Comparison of ENCODE assay signal across 8 mouse cellular contexts in the genomic region with DNA sequence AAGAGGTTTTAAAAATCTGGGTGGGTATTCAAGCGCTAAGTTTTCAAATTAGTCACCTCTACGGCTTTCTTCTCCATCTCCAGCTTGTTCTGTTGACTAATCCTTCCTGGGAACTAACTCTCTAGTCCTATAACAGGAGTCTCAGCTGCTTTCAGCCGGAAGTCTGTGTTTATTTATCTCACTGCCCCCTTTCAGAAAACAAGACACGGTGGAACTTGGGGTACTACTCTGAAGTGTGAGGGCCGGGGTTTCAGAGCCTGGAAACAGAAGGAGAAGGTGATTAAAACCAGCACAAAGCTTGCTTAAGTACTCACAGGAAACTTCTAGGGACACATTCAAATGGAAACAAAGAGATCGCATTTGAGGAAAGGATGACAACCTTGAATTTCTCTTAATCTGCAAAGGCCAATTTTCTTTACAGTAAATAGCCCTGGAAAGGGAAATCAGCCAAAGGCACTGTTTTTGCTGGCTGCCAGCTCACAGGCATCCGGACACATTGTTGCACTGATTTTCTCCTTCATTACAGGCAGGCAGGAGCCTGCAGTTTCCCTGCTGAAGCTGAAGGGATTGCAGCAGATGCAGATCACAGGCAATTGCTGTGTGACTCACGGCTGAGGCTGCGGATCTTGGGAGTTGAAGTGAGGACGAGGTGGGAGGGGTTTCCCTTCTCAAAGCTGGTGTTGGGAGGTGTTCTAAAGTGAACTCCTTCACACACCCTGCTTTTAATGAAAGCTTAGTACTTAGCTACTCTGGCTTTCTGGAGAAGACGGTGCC. TPM values are rescaled to one million over a fixed set of nuclear protein-coding genes. Genes with fewer than 3 reads are reported as not detected.
DNase-seq lines count a peak whose midpoint lies in the region; ATAC-seq lines count a peak whose summit lies in the region.

No protein-coding gene starts in this region.

- peaks cover 7% of the 10 kb centered on the region for H3K4me1 ChIP-seq in hindbrain, embryonic 16.5 days (ENCODE audit: control insufficient read depth, insufficient read depth, low read depth, low read length)
- peaks cover 15% of the 10 kb centered on the region for H3K4me1 ChIP-seq in midbrain, embryonic 10.5 days
- H3K4me1 ChIP-seq in stomach, embryonic 14.5 days (ENCODE audit: control insufficient read depth, insufficient read depth, low read length) = peaks cover 6% of the 10 kb centered on the region; the same call in 1 of the 2 replicates

- WGBS in hindbrain, embryonic 16.5 days = 24% methylated on average over 11 of the region's 11 CpGs
- WGBS in midbrain, embryonic 10.5 days = 18% methylated on average over 11 of the region's 11 CpGs
- 19% methylated on average over 11 of the region's 11 CpGs for WGBS in stomach, embryonic 14.5 days

- H3K9ac ChIP-seq in hindbrain, embryonic 16.5 days (ENCODE audit: low read depth, low read length) = peak overlapping the region; percentile 19; the same call in 1 of the 2 replicates
- H3K9ac ChIP-seq in stomach, embryonic 14.5 days (replicated peaks; ENCODE audit: low read depth, low read length) = no peak overlapping the region

- H3K27ac ChIP-seq in hindbrain, embryonic 16.5 days (ENCODE audit: low read depth, low read length) = no peak overlapping the region; the same call in 1 of the 2 replicates
- H3K27ac ChIP-seq in midbrain, embryonic 10.5 days (replicated peaks) = peak overlapping the region; percentile 79
- peak overlapping the region; percentile 40; the same call in 1 of the 2 replicates for H3K27ac ChIP-seq in stomach, embryonic 14.5 days (ENCODE audit: low read length)

- no peaks in the 10 kb centered on the region for H3K36me3 ChIP-seq in hindbrain, embryonic 16.5 days (ENCODE audit: control insufficient read depth, insufficient read depth, low read length)
- H3K36me3 ChIP-seq in midbrain, embryonic 10.5 days = no peaks in the 10 kb centered on the region
- H3K36me3 ChIP-seq in stomach, embryonic 14.5 days (ENCODE audit: control insufficient read depth, insufficient read depth, low read length) = no peaks in the 10 kb centered on the region

- intact Hi-C loops in gastrocnemius, postnatal 14 days (cut with DNase I; ENCODE audit: low total_unique reads) = no loop called here

- H3K4me2 ChIP-seq in hindbrain, embryonic 16.5 days (ENCODE audit: low read length) = peak overlapping the region; percentile 30
- H3K4me2 ChIP-seq in stomach, embryonic 14.5 days (replicated peaks; ENCODE audit: low read depth, low read length) = peak overlapping the region; percentile 7; the same call in 1 of the 2 replicates

- no peak overlapping the region for H3K4me3 ChIP-seq in hindbrain, embryonic 16.5 days (ENCODE audit: low read length)
- H3K4me3 ChIP-seq in midbrain, embryonic 10.5 days = 0 out of 2 replicates have a peak overlapping the region, but pooled peaks have one; percentile 24
- no peak overlapping the region for H3K4me3 ChIP-seq in stomach, embryonic 14.5 days (ENCODE audit: low read depth, low read length)

- peak; percentile 76 for DNase-seq in Muller cell, postnatal 12 days (ENCODE audit: inconsistent ontology term)
- peak; percentile 16 for DNase-seq in embryo, embryonic 11.5 days (ENCODE audit: low read depth, low spot score)
- peak; percentile 75 for DNase-seq in gastrocnemius, postnatal 14 days
- peak; percentile 53 to 76 for DNase-seq in left cerebral cortex, adult 18-20 months (ENCODE audit: low spot score in 2 of 2)
- peak; percentile 37 for DNase-seq in midbrain, embryonic 10.5 days (ENCODE audit: low spot score)
- DNase-seq in spleen, adult 18-20 months = no peak

- no peaks in the 10 kb centered on the region for H3K27me3 ChIP-seq in hindbrain, embryonic 16.5 days (replicated peaks; ENCODE audit: control insufficient read depth, insufficient read depth, low read length)
- no peaks in the 10 kb centered on the region for H3K27me3 ChIP-seq in midbrain, embryonic 10.5 days (ENCODE audit: low read depth, poor library complexity, severe bottlenecking)
- H3K27me3 ChIP-seq in stomach, embryonic 14.5 days (ENCODE audit: control insufficient read depth, insufficient read depth, low read length) = no peaks in the 10 kb centered on the region

- H3K9me3 ChIP-seq in hindbrain, embryonic 16.5 days (ENCODE audit: control insufficient read depth, low read length) = no peaks in the 10 kb centered on the region
- H3K9me3 ChIP-seq in midbrain, embryonic 10.5 days (replicated peaks) = no peaks in the 10 kb centered on the region
- no peaks in the 10 kb centered on the region for H3K9me3 ChIP-seq in stomach, embryonic 14.5 days (ENCODE audit: control insufficient read depth, low read depth, low read length)

- peak; percentile 79 for ATAC-seq in hindbrain, embryonic 16.5 days
- ATAC-seq in stomach, embryonic 14.5 days (ENCODE audit: insufficient number of reproducible peaks, insufficient read depth, low FRiP score, low read depth) = peak; percentile 79; the same call in 1 of the 2 replicates

RNA-seq across cellular contexts. Expression of gene Tet2, which starts 55.7 kb away (rescaled TPM):
- total RNA-seq in gastrocnemius, postnatal 14 days (2021) = 10 to 100 TPM; 32.1 to 34.3 TPM
- polyA plus RNA-seq in hindbrain, embryonic 16.5 days (2015; fragmentation: Nextera tagmentation; extraction: Ambion mirVana) = 12.7 and 13.7 TPM in 2 replicates
- 10 to 100 TPM; 42.2 to 46.5 TPM for total RNA-seq in left cerebral cortex, adult 18-20 months (2021)
- polyA plus RNA-seq in midbrain, embryonic 10.5 days (2016; fragmentation: Nextera tagmentation; extraction: Ambion mirVana) = 14.6 and 19.7 TPM in 2 replicates
- polyA plus RNA-seq in stomach, embryonic 14.5 days (2014; fragmentation: Nextera tagmentation; extraction: Ambion mirVana) = 27.6 and 28.4 TPM in 2 replicates

Comparison
In these comparisons a context has a peak if more than half of its experiments do, and no peak if none do; other contexts are left out.
1. DNase-seq: peak in Muller cell, postnatal 12 days (single experiment), embryo, embryonic 11.5 days (single experiment), gastrocnemius, postnatal 14 days (single experiment), left cerebral cortex, adult 18-20 months (2 of 2) and midbrain, embryonic 10.5 days (single experiment); none in spleen, adult 18-20 months (0 of 2).